Mouse (Mus musculus): ENCODE results near the gene Gm20388. TPM values are rescaled to one million over a fixed set of nuclear protein-coding genes. Genes with fewer than 3 reads are reported as not detected.

Gm20388 gene
- polyA plus RNA-seq, 1 experiment, result 0.36 TPM

- Histone ChIP-seq H3K36me3 (ENCODE audit: control insufficient read depth) (no peaks in the 10 kb centered on the region), H3K4me3 (replicated peaks) (no peak overlapping the region), H3K9me3 (ENCODE audit: control insufficient read depth, low read length) (no peaks in the 10 kb centered on the region), H3K27me3 (ENCODE audit: control insufficient read depth) (no peaks in the 10 kb centered on the region), H3K4me1 (ENCODE audit: control insufficient read depth) (no peaks in the 10 kb centered on the region)
- TF ChIP-seq GATA1 (IDR thresholded peaks at IDR 0.05; ENCODE audit: low read length) (no peak), TAL1 (IDR thresholded peaks at IDR 0.05; ENCODE audit: low read length) (no peak)
Observed at GRCm38 (mm10) chr8:120207364-120207763, 296.7 kb downstream of the Gm20388 start.

GRCm38 (mm10) chr8:120208113-120208512, 297.5 kb downstream of the Gm20388 start:
- no peaks in the 10 kb centered on the region for H3K4me1 ChIP-seq (ENCODE audit: control insufficient read depth)
- no peaks in the 10 kb centered on the region for H3K27me3 ChIP-seq (ENCODE audit: control insufficient read depth)
- TF ChIP-seq TAL1 (IDR thresholded peaks at IDR 0.05; ENCODE audit: low read length), result no peak
- no peak for TF ChIP-seq GATA1 (IDR thresholded peaks at IDR 0.05; ENCODE audit: low read length)
- H3K4me3 ChIP-seq (replicated peaks), result no peak overlapping the region
- H3K36me3 ChIP-seq (ENCODE audit: control insufficient read depth), result no peaks in the 10 kb centered on the region
- no peaks in the 10 kb centered on the region for H3K9me3 ChIP-seq (ENCODE audit: control insufficient read depth, low read length)

- no peaks in the 10 kb centered on the region for H3K4me1 ChIP-seq (ENCODE audit: control insufficient read depth)
- H3K9me3 ChIP-seq (ENCODE audit: control insufficient read depth, low read length), result no peaks in the 10 kb centered on the region
- H3K27me3 ChIP-seq (ENCODE audit: control insufficient read depth), result no peaks in the 10 kb centered on the region
- H3K36me3 ChIP-seq (ENCODE audit: control insufficient read depth), result no peaks in the 10 kb centered on the region
- TF ChIP-seq TAL1 (IDR thresholded peaks at IDR 0.05; ENCODE audit: low read length) (no peak), GATA1 (IDR thresholded peaks at IDR 0.05; ENCODE audit: low read length) (no peak)
- no peak overlapping the region for H3K4me3 ChIP-seq (replicated peaks)
Observed at GRCm38 (mm10) chr8:120211345-120211744, 300.7 kb downstream of the Gm20388 start.

- no peaks in the 10 kb centered on the region for H3K9me3 ChIP-seq (ENCODE audit: control insufficient read depth, low read length)
- TF ChIP-seq TAL1 (IDR thresholded peaks at IDR 0.05; ENCODE audit: low read length), result no peak
- TF ChIP-seq GATA1 (IDR thresholded peaks at IDR 0.05; ENCODE audit: low read length), result no peak
Observed at GRCm38 (mm10) chr8:120212596-120212995, 302.0 kb downstream of the Gm20388 start.

GRCm38 (mm10) chr8:120213229-120213628, 302.6 kb downstream of the Gm20388 start:
- H3K4me1 ChIP-seq (ENCODE audit: control insufficient read depth), result 0 out of 2 replicates have a peak, but pooled peaks cover 1% of the 10 kb centered on the region
- no peaks in the 10 kb centered on the region for H3K36me3 ChIP-seq (ENCODE audit: control insufficient read depth)
- TF ChIP-seq GATA1 (IDR thresholded peaks at IDR 0.05; ENCODE audit: low read length), result no peak
- TF ChIP-seq TAL1 (IDR thresholded peaks at IDR 0.05; ENCODE audit: low read length), result no peak
- no peaks in the 10 kb centered on the region for H3K27me3 ChIP-seq (ENCODE audit: control insufficient read depth)
- H3K4me3 ChIP-seq (replicated peaks), result no peak overlapping the region
- no peaks in the 10 kb centered on the region for H3K9me3 ChIP-seq (ENCODE audit: control insufficient read depth, low read length)

More at GRCm38 (mm10) chr8:120212596-120212995, 302.0 kb downstream of the Gm20388 start:
- H3K4me3 ChIP-seq (replicated peaks), result no peak overlapping the region
- no peaks in the 10 kb centered on the region for H3K27me3 ChIP-seq (ENCODE audit: control insufficient read depth)
- no peaks in the 10 kb centered on the region for H3K36me3 ChIP-seq (ENCODE audit: control insufficient read depth)
- H3K4me1 ChIP-seq (ENCODE audit: control insufficient read depth), result 0 out of 2 replicates have a peak, but pooled peaks cover 1% of the 10 kb centered on the region

- Histone ChIP-seq H3K4me3 (replicated peaks) (no peak overlapping the region), H3K36me3 (ENCODE audit: control insufficient read depth) (no peaks in the 10 kb centered on the region), H3K4me1 (ENCODE audit: control insufficient read depth) (0 out of 2 replicates have a peak, but pooled peaks cover 1% of the 10 kb centered on the region), H3K27me3 (ENCODE audit: control insufficient read depth) (no peaks in the 10 kb centered on the region), H3K9me3 (ENCODE audit: control insufficient read depth, low read length) (no peaks in the 10 kb centered on the region)
- TF ChIP-seq TAL1 (IDR thresholded peaks at IDR 0.05; ENCODE audit: low read length), result no peak
- TF ChIP-seq GATA1 (IDR thresholded peaks at IDR 0.05; ENCODE audit: low read length), result no peak
Observed at GRCm38 (mm10) chr8:120213939-120214338, 303.3 kb downstream of the Gm20388 start.

- H3K36me3 ChIP-seq (ENCODE audit: control insufficient read depth), result no peaks in the 10 kb centered on the region
- no peak overlapping the region for H3K4me3 ChIP-seq (replicated peaks)
- no peaks in the 10 kb centered on the region for H3K9me3 ChIP-seq (ENCODE audit: control insufficient read depth, low read length)
- H3K27me3 ChIP-seq (ENCODE audit: control insufficient read depth), result no peaks in the 10 kb centered on the region
- H3K4me1 ChIP-seq (ENCODE audit: control insufficient read depth), result 0 out of 2 replicates have a peak, but pooled peaks cover 1% of the 10 kb centered on the region
- TF ChIP-seq GATA1 (IDR thresholded peaks at IDR 0.05; ENCODE audit: low read length) (peak; percentile 5; the same call in 1 of the 2 replicates), TAL1 (IDR thresholded peaks at IDR 0.05; ENCODE audit: low read length) (no peak)
Observed at GRCm38 (mm10) chr8:120215416-120216141, 304.9 kb downstream of the Gm20388 start.

- Histone ChIP-seq H3K36me3 (ENCODE audit: control insufficient read depth) (no peaks in the 10 kb centered on the region), H3K4me3 (replicated peaks) (no peak overlapping the region), H3K4me1 (ENCODE audit: control insufficient read depth) (0 out of 2 replicates have a peak, but pooled peaks cover 1% of the 10 kb centered on the region), H3K27me3 (ENCODE audit: control insufficient read depth) (no peaks in the 10 kb centered on the region), H3K9me3 (ENCODE audit: control insufficient read depth, low read length) (no peaks in the 10 kb centered on the region)
- no peak for TF ChIP-seq GATA1 (IDR thresholded peaks at IDR 0.05; ENCODE audit: low read length)
Observed at GRCm38 (mm10) chr8:120216855-120217830, 306.5 kb downstream of the Gm20388 start.

- Histone ChIP-seq H3K4me3 (replicated peaks) (no peak overlapping the region), H3K36me3 (ENCODE audit: control insufficient read depth) (no peaks in the 10 kb centered on the region), H3K27me3 (ENCODE audit: control insufficient read depth) (peaks cover 24% of the 10 kb centered on the region), H3K4me1 (ENCODE audit: control insufficient read depth) (no peaks in the 10 kb centered on the region), H3K9me3 (ENCODE audit: control insufficient read depth, low read length) (no peaks in the 10 kb centered on the region)
- TF ChIP-seq GATA1 (IDR thresholded peaks at IDR 0.05; ENCODE audit: low read length), result no peak
- no peak for TF ChIP-seq TAL1 (IDR thresholded peaks at IDR 0.05; ENCODE audit: low read length)
Observed at GRCm38 (mm10) chr8:120222548-120222947, 311.9 kb downstream of the Gm20388 start.

Data from erythroblast, embryonic 14.5 days (primary cell).